In the genomic region with DNA sequence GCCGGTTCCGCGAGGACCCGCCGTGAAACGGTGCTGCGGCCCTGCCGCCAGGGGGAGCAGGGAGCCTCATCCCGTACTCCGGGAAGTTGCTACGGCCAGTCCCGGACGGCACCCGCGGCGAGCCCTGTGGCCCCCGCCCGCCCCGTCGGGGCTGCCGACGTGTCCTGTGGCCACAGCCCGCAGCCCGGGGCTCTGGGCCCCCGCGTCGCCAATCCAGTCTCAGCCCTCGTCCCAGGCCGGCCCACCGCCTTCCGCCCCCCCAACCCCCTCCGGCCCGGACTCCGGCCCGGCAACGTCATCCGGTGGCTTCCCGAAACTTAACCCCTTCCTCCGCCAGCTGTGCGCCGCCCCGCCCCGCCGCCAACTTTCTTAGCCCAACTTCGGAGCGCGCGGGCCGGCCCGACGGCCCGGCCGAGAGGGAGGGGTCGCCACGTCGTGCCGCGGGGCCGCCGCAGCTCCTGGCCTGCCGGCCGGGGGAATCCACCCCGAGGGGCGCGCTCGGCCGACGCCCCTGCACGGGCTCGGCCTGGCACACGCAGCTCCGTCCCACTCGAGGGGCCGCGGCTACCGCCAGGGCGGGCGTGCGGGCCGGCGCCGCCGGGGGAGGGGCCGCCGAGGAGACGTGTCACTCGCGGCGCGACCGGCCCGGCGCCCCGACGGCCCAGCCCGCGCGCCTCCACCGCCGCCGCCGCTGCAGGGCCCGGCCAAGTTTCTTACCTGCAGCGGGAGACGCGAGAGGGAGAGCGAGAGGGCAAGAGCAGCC, we compare ENCODE assay signal across 9 mouse cellular contexts. TPM values are rescaled to one million over a fixed set of nuclear protein-coding genes. Genes with fewer than 3 reads are reported as not detected.
A peak's percentile ranks its signal among the peaks of the same experiment; 100 is the strongest.
DNase-seq lines count a peak whose midpoint lies in the region; ATAC-seq and TF ChIP-seq lines count a peak whose summit lies in the region.
"Had no signal": no experiment of that assay in that cellular context is flagged by ENCODE, and none has a peak within 500 bp of the region (broad histone marks: within the 10 kb centered on the region; RNA-seq: fewer than 3 reads in every experiment).

No protein-coding gene starts in this region.

- peak; percentile 62 for DNase-seq in G1E (ENCODE audit: low spot score)
- DNase-seq in cerebellum, adult 18-20 months = peak; percentile 68 to 72
- DNase-seq in heart, postnatal 25 days (ENCODE audit: low spot score) = peak; percentile 74
- peak; percentile 19 to 60 for DNase-seq in layer of hippocampus, adult 18-20 months (ENCODE audit: low spot score in 2 of 2)
- DNase-seq in lung, embryonic 14.5 days = peak; percentile 87
- peak; percentile 74 to 76 for DNase-seq in thymus, adult 18-20 months

- WGBS in forebrain, embryonic 16.5 days = under 1% methylated on average over 67 of the region's 107 CpGs
- WGBS in lung, embryonic 14.5 days = under 1% methylated on average over 72 of the region's 107 CpGs

- H3K36me3 ChIP-seq in G1E (replicated peaks) = peaks cover 25% of the 10 kb centered on the region
- no peaks in the 10 kb centered on the region for H3K36me3 ChIP-seq in forebrain, embryonic 16.5 days (ENCODE audit: control insufficient read depth, insufficient read depth)
- peaks cover 18% of the 10 kb centered on the region for H3K36me3 ChIP-seq in lung, embryonic 14.5 days (ENCODE audit: insufficient read depth)

- no peak for ATAC-seq in G1E (ENCODE audit: extremely low read depth, insufficient number of reproducible peaks, low FRiP score, poor library complexity, severe bottlenecking)
- ATAC-seq in forebrain, embryonic 16.5 days = peak; percentile 13; the same call in 1 of the 2 replicates
- peak; percentile 45 for ATAC-seq in lung, embryonic 14.5 days (ENCODE audit: insufficient read depth)
- ATAC-seq in neutrophil, adult 5-6 weeks (ENCODE audit: extremely low read depth, insufficient number of reproducible peaks, low FRiP score, poor library complexity, severe bottlenecking) = peak; percentile 40

- intact Hi-C loops in heart, postnatal 25 days (cut with DNase I) = loop anchor here (5.0 kb wide), 2 partner anchors 72 to 172 kb away; no protein-coding TSS in a partner anchor

- peaks cover 7% of the 10 kb centered on the region; the same call in 1 of the 2 replicates for H3K27me3 ChIP-seq in G1E (ENCODE audit: insufficient read depth, low read length)
- H3K27me3 ChIP-seq in forebrain, embryonic 16.5 days (replicated peaks; ENCODE audit: control insufficient read depth, insufficient read depth, low read length) = no peaks in the 10 kb centered on the region; the same call in 1 of the 2 replicates
- H3K27me3 ChIP-seq in lung, embryonic 14.5 days (ENCODE audit: insufficient read depth, low read length) = no peaks in the 10 kb centered on the region

- H3K27ac ChIP-seq in forebrain, embryonic 16.5 days (ENCODE audit: low read length) = peak overlapping the region; percentile 80
- H3K27ac ChIP-seq in lung, embryonic 14.5 days (ENCODE audit: low read depth) = peak overlapping the region; percentile 98

- peak; percentile 54; the same call in 1 of the 2 replicates for TF ChIP-seq CTCF in G1E (IDR thresholded peaks at IDR 0.05; ENCODE audit: low read depth, low read length)
- peak; percentile 73 for TF ChIP-seq CTCF in lung, embryonic 14.5 days (IDR thresholded peaks at IDR 0.05; ENCODE audit: low read depth)

- no peaks in the 10 kb centered on the region for H3K9me3 ChIP-seq in G1E (replicated peaks)
- no peaks in the 10 kb centered on the region for H3K9me3 ChIP-seq in forebrain, embryonic 16.5 days (ENCODE audit: control insufficient read depth, low read length)
- H3K9me3 ChIP-seq in lung, embryonic 14.5 days (ENCODE audit: low read depth, low read length) = no peaks in the 10 kb centered on the region

- H3K4me3 ChIP-seq in G1E (ENCODE audit: low read depth, low read length) = peak overlapping the region; percentile 91
- H3K4me3 ChIP-seq in forebrain, embryonic 16.5 days (replicated peaks; ENCODE audit: low read length) = peak overlapping the region; percentile 91
- peak overlapping the region; percentile 94 for H3K4me3 ChIP-seq in lung, embryonic 14.5 days (ENCODE audit: low read depth, low read length)

- H3K4me2 ChIP-seq in forebrain, embryonic 16.5 days (ENCODE audit: low read length) = peak overlapping the region; percentile 71
- H3K4me2 ChIP-seq in lung, embryonic 14.5 days = peak overlapping the region; percentile 82

- peak overlapping the region; percentile 76 for H3K9ac ChIP-seq in forebrain, embryonic 16.5 days (replicated peaks; ENCODE audit: low read depth, low read length)
- H3K9ac ChIP-seq in lung, embryonic 14.5 days = peak overlapping the region; percentile 97

- H3K4me1 ChIP-seq in G1E (ENCODE audit: insufficient read depth, low read depth, low read length) = peaks cover 26% of the 10 kb centered on the region
- H3K4me1 ChIP-seq in forebrain, embryonic 16.5 days (replicated peaks; ENCODE audit: control insufficient read depth, insufficient read depth, low read length) = peaks cover 11% of the 10 kb centered on the region
- H3K4me1 ChIP-seq in lung, embryonic 14.5 days (ENCODE audit: insufficient read depth) = peaks cover 14% of the 10 kb centered on the region

RNA-seq across cellular contexts. Expression of a gene that starts 0.6 kb away (rescaled TPM):
- 85.3 and 86.1 TPM in 2 replicates for total RNA-seq in G1E (2014; fragmentation: Nextera tagmentation)
- total RNA-seq in G1E (2017) = 31.3 and 39.7 TPM in 2 replicates
- 70.6 and 71.2 TPM in 2 replicates for polyA plus RNA-seq in G1E (2012)
- 19.8 and 20.8 TPM in 2 replicates for polyA plus RNA-seq in forebrain, embryonic 16.5 days (2015; fragmentation: Nextera tagmentation; extraction: Ambion mirVana)
- 100 to 1,000 TPM; 112 TPM for total RNA-seq in heart, postnatal 25 days (2021)
- total RNA-seq in layer of hippocampus, adult 18-20 months (2021) = 10 to 100 TPM; 48.9 to 52.6 TPM
- polyA plus RNA-seq in lung, embryonic 14.5 days (2014; fragmentation: Nextera tagmentation; extraction: Ambion mirVana) = 88.8 and 91.8 TPM in 2 replicates
- total RNA-seq in neutrophil, adult 5-6 weeks (2017) = 166 and 181 TPM in 2 replicates

RNA-seq across cellular contexts. Expression of a gene that starts 22.4 kb away (rescaled TPM):
- total RNA-seq in G1E (2014; fragmentation: Nextera tagmentation) = not detected in 2 replicates
- total RNA-seq in G1E (2017) = not detected in 2 replicates
- not detected in 2 replicates for polyA plus RNA-seq in G1E (2012)
- not detected in 2 replicates for polyA plus RNA-seq in forebrain, embryonic 16.5 days (2015; fragmentation: Nextera tagmentation; extraction: Ambion mirVana)
- total RNA-seq in heart, postnatal 25 days (2021) = not detected
- total RNA-seq in layer of hippocampus, adult 18-20 months (2021) = not detected
- polyA plus RNA-seq in lung, embryonic 14.5 days (2014; fragmentation: Nextera tagmentation; extraction: Ambion mirVana) = not detected in 2 replicates
- total RNA-seq in neutrophil, adult 5-6 weeks (2017) = not detected in 2 replicates
- total RNA-seq: left cerebral cortex, postnatal 25 days had no signal
